Mouse (Mus musculus): ENCODE measurements around the gene Spats2.
"Not testable (repeated sequence)": the region's sequence is repeated elsewhere in the genome, so short reads cannot be mapped to it uniquely, and the experiment has no call there.

Spats2 gene

DNA sequence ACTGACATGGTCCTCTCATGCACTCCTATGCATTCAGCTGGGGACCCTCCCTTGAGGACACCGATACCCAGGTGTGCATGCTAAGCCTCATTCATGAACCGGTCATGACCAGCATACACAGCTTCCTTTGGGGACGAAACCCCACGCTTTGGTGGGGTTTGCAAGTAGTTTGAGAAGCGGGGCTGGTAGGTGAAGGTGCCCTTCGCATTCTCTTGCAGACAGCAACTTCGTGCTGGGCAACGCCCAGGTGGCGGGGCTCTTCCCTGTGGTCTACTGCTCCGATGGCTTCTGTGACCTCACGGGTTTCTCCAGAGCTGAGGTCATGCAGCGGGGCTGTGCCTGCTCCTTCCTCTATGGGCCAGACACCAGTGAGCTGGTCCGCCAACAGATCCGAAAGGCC, 100.4 kb downstream of the Spats2 start:
- no peak for DNase-seq

DNA sequence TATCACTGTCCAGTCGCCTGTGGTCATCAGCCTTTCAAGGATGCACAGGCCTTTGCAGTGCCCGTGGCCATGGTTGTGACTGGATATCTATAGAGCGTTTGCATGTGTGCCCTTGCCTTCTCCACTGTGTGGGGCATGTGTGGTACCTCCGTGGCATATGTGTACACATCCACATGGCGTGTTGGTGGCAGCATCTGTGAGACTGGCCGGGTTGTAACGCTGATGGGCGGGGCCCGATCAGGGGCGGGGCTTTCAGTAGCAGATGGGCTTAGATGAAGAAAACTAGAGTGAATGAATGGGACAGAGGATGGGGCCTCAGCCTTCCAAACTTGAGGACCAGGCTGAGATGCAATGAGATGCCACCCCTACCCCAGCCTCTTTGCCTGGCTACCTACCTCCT, 106.3 kb downstream of the Spats2 start:
- no peak for DNase-seq

DNA sequence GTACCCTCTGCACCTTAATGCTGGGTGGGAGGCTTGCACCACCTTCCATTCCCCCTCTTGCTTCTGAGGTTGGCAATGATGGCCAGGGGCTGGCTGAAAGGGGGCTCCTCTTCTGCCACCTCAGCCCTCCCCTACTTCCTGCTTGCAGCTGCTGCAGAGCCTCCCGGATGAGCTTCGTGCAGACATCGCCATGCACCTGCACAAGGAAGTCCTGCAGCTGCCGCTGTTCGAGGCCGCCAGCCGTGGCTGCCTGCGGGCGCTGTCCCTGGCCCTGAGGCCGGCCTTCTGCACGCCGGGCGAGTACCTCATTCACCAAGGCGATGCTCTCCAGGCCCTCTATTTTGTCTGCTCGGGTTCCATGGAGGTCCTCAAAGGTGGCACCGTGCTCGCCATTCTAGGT, 108.0 kb downstream of the Spats2 start:
- DNase-seq = no peak

DNA sequence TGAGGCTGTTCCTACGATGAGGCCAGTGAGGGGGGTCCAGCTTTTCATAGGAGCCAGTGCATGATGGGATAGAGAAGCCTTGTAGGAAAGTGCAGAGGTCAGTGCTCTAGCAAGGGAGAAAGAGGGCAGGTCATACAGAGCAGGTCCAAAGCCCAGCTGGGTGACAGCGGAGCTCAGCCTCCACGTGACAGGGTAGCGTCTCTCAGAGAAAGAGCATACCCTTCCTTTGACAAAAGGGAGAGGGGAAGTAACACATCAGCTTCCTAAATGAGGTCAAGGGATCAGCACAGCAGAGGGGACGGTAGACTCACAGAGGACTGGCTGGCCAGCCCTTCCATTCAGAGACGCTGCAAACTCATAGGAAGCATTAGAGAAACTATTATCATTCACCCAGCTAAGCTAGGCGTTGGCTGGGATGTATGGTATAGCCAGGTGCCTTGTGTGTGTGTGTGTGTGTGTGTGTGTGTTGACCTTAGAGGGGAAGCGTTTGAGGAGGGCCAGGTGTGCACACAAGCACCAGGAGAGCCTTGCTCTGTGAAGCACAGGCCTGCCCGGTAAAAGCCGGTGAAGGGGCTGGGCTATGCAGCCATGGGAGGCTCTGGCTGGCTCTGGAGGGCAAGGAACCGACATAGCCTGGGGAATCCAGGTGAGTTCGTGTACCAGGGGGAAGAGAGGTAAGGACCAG, 108.8 kb downstream of the Spats2 start:
- DNase-seq = no peak

DNA sequence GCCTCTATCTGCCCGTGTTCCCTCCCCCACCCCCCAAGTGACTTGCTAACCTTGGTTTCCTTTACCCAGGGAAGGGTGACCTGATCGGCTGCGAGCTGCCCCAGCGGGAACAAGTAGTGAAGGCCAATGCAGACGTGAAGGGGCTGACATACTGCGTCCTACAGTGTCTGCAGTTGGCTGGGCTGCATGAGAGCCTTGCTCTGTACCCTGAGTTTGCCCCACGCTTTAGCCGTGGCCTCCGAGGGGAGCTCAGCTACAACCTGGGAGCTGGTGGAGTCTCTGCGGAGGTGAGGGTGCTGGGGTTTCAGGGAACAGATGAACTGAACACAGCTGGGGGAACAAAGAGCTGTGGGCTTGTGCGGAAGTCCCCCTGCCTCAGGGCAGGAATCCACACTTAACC, 112.3 kb downstream of the Spats2 start:
- DNase-seq = no peak

DNA sequence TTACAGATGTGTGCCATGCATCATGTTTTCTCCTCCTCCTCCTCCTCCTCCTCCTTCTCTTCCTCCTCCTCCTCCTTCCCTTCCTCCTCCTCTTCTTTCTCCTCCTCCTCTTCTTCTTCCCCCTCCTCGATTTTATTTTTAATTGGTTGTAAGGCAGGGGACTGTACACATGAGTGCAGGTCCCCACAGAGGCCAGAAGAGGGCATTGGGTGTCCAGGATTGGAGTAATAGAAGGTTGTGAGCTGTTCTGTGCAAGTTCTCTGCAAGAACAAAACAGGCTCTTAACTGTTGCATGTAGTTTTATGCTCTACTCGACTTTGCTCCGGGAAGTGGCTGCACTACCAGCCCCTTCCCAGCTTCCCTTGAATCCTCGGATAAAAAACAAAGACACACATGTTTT, 114.4 kb downstream of the Spats2 start:
- no peak for DNase-seq

DNA sequence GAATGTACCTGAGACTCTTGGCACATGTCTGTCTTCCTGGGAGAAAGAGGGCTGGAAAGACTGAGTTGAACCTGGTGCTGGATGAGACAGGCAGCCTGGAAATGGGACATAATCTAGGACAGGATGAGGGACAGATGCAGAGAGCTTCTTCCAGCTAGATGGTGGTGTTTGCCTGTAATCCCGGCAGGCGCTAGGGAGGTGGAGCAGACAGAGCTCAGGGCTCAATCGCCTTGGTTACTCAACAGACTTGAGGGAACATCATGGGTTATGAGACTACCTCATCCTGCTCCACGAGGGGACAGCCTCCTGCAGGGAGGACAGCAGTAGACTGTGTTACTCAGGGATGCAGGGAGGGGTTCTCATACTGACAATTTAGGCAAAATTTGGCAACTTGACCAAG, 115.5 kb downstream of the Spats2 start:
- no peak for DNase-seq

DNA sequence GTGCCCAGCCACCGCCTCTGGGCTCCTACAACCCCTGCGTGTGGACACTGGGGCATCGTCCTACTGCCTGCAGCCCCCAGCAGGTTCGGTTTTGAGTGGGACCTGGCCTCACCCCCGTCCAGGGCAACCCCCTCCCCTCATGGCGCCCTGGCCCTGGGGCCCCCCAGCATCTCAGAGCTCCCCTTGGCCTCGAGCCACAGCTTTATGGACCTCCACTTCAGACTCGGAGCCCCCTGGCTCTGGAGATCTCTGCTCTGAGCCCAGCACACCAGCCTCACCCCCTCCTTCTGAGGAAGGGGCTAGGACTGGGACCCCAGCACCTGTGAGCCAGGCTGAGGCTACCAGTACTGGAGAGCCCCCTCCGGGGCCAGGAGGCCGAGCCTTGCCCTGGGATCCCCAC, 116.3 kb downstream of the Spats2 start:
- no peak for DNase-seq

DNA sequence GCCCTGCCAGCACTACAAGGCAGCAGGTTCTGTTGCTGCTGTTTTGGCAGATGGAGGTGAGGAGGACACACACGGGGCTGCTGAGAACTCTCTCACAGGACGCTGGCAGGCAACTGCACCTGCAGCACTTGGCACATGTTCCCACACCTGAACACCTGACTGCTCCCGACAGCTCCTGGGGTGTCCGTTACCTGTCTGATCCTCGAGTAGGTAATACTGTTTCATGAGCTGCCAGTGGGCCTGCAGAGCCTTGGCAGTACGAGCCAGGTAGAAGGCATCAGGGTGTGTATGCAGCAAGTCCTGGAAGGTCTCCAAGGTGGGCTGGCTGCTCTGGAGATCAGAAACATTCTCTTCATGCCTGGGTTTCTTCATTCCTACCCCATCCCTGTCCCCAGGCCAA, 121.0 kb downstream of the Spats2 start:
- not testable (repeated sequence) for DNase-seq

DNA sequence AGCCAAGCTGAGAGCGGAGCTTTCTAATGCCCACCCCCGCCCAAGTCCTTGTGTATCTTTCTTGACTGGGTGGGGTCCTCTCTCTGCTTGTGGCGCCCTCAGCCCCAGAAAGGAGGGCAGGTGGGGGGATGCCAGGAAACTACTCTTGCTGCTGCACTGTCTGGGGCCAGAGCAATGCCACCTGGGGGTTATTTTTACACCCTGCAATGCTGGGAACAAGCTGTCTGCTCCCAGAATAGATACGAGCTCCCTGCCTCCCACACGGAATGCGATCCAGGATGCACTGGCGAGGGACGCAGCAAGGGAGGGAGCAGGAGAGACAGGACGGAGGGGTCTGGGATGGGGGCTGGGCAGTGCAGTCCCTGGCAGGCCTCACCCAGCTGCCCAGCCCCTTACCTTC, 123.3 kb downstream of the Spats2 start:
- peak; percentile 92 for DNase-seq

DNA sequence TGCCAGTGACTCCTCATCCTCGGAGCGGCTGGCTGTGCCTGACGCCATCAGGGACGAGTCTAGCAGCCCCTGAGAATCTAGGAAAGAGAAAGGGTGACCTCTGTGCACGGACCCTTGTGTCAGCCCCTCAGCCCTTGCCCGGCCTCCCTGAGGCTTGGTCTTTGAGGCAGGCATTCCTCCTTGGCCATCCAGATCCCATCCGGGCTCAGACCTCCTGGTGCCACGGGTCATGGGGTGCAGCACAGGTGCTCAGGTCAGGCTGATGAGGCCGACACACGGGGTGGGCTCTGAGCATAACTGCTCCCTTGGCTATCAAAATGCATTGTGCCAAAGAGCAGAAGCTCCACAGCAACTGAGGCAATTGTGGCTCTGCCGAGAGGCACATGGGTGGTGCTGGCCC, 124.2 kb downstream of the Spats2 start:
- no peak for DNase-seq

DNA sequence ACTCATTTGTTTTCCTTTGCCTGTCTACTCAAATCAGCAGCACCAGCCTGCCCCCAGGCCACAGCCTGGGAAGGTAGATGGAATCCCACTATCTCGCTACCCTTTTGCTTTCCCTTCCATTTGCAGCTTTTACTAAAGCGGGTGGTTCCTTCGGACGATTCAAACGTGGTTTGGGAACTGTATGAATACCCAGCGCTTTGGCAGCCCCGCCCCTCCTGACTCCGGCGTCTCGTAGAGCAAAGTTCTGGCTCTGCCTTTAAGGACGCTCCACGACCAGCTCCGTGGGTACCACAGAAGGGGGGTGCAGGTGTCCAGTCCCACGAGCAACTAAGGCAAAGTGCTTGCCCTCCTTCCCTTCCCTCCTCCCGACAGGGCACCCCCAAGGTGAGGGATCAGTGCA, 125.4 kb downstream of the Spats2 start:
- not testable (repeated sequence) for DNase-seq

DNA sequence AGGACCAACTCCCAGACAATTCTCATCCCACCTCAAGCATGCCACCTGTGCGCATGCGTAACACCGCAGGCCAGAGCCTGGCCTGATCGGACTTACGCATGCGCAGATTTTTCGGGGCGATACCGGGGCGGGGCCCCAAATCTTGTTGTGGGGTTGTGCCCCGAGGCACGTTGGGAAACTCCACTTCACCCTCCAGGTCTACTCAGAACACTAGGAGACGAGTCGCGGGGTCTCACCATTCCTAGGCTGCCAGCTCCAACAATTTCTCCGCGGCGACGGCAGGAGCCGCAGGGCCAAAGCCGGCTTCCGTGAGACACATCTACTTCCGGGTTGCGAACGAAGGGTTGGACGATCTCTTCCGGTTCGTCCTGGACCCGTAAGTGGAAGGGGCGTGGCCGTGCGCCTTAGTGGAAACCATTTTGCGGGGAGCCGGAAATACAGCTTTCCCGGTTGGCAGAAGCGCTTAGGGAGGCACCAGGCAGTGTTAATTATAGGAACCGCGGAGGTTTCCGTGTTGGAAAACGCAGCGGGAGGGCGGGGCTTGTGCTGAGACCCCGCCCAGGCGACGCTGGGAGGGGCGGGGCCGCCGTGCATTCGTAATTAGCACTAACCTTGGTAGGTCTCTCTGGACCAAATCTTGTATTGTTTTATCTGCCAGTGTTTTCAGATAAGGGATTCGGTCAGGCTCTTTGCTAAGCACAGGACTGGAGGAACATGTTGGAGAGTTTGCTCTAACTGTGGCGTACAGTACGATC, 126.1 kb downstream of the Spats2 start, which contains the start of gene Mcrs1:
Mcrs1 (minus strand) TSS at position 336 of the 755 bp plus-strand sequence.
- peak; percentile 98 for DNase-seq

DNA sequence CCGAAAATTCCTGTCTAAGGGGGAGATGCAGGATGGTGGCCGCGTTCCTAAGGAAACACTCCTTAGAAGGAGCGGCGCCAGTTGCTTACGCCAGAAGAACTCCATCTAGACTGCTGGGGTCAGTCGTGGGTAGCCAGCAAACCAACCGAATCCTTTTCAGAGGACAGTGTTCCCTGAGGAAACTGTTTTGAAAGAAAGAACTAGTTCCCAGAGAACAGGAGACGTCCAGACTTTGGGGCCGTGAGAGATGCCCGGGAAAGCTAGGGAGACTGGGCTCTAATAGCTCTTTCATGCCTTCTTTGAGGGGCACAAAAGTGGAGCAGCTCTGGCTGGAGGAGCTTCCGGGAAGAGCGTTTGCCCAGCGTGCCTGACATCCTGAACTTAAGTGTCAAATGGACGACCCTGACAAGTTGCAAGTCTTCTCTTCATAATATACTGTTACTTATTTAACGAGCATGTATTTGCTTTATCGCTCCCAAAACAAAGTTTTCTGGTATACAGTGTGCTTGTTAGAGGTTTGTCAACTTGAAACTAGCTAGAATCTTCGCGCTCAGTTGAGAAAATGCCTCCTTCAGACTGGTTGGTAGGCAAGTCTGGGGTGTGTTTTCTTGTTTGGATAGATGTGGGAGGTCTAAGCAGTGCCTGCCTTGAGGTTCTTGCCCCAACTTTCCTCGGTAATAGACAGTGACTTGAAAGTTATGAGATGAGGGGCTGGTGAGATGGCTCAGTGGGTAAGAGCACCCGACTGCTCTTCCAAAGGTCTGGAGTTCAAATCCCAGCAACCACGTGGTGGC, 126.9 kb downstream of the Spats2 start:
- no peak for DNase-seq

DNA sequence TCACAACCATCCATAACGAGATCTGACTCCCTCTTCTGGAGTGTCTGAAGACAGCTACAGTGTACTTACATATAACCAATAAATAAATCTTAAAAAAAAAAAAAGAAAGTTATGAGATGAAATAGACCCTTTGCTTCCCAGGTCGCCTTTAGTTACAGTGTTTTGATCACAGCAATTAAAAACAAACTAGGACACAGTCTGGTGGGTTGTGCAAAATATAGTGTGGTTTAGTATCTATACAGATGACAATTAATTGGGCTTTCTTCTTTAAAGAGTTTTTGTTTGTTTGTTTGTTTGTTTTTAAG, 127.4 kb downstream of the Spats2 start:
- DNase-seq = not testable (repeated sequence)

DNA sequence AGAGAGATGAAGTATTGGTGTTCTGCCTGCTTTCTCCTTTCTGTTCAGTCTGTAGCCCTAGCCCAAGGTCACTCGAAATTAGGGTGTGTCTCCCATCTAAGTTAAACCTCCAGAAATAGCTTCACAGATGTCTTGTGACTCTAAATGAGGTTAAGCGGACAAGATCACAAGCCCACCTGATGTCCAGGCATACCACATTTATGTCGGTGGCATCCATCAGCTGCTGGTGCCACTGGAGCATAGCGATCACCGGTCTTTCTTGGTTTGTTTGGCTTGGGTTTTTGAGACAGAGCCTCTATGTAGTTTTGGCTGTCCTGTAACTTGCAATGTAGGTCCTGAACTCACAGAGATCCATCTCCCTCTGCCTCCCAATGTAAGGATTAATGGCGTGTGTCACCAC, 128.1 kb downstream of the Spats2 start:
- no peak for DNase-seq

DNA sequence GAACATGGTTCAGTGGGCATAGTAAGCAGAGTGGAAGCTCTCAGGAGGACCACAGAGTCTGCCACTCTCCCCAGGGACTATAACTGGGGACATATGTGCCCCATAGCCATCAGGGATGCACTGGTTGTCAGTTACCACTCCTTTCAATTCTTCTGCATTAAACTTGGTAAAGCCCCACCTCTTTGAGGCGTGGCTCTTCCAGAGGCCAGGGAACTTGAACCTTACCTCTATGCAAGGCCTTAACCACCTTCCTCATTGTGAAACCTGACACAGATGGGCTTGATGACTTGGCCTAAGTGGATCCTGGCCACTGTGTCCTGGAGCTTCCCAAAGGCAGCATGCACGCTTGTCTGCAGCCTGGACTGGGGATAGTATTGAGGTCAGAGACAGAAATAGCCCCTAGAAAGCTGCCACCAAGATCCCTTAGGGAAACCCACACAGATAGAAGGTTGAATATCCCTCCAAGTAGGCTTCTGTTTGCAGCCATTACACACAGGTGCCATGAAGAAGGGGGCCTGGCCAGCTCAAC, 128.8 kb downstream of the Spats2 start:
- no peak for DNase-seq

DNA sequence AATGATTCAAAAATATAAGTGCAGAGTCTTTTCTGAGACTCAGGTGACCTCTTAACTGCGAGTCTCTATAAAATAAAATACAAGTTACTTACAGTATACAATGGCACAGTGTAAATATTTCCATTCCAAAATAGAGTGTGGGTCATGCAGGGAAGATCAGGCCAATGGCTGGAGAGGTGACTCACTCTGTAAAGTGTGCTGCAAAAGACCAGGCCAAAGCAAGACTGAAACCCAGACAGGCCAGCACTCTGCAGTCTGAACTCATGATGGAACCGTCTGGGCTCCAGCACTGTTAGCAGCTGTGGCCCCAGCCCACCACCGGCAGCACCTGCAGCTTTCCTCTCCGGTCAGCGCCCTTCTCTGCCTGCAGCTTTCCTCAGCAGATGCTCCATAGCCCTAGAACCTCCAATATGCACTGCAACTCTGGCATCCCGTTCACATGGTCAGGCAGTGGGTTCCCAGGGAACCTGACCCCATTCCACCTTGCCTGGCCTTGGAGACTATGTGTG, 129.6 kb downstream of the Spats2 start:
- no peak for DNase-seq

DNA sequence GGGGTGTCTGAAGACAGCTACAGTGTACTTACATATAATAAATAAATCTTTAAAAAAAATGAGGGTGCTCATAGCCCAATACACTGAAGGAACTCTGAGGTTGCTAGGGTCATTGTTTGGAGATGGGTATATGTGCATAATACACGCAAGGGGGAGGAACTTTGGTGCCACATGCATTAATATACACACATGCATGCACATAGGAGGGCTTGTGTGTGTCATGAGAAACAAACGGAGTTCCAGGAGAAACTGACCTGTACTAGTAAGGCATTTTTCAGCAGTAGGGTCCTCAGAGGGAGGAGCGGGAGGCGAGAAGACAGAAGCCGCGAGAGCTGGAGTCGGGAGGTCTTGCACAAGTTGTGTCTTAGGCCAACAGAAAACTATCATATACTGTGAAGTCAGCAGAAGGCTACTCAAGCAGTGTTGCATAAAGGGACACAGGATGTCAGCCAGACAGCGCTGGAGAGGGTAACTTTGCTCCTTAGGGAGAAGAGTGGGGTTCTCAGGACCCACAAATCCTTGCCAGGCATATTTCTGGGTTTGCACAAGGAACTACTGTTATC, 133.5 kb downstream of the Spats2 start:
- DNase-seq = no peak

DNA sequence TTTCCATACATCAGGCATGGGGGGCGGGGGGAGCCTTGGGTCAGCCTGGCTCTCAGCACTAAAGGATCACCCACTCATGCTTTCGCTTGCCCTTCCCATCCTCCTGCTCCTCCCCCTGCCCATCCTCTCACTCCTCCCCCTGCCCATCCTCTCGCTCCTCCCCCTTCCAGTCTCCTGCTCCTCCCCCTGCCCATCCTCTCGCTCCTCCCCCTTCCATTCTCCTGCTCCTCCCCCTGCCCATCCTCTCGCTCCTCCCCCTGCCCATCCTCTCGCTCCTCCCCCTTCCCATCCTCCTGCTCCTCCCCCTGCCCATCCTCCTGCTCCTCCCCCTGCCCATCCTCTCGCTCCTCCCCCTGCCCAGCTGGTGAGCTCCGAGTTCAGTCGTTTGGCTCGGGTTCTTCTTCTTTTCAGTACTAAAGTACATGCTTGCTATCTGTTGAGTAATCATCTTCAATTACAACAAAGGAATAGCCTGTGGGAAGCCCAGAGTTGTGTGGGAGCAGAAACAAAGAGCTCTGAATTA, 134.1 kb downstream of the Spats2 start:
- DNase-seq = peak; percentile 67

DNA sequence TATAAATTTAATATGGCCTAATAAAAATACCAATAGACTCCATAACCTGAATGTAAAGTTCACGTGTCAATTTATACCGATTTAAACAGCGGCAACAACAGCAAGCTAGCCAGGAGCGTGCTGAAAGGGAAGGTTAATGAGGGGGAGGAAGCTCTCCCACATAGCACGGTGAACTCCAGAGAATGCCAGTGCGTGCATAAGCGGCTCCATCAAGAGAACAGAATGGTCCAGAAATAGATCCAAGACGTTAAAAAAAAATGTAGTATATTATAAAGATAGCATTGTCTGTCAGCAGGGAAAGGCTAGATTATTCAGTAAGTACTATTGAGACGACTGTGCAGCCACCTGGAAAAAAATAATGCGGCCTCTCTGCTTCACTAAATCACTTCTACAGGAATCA, 137.0 kb downstream of the Spats2 start:
- no peak for DNase-seq
